Mouse (Mus musculus) MEL-GATA-1-ER (cell line): ENCODE data around the gene 6030498E09Rik.
A peak's percentile ranks its signal among the peaks of the same experiment; 100 is the strongest.

ENCODE experiments used
- DNase-seq: peaks from one replicate; pipeline ENCODE4 v3.0.0-alpha.2; 2012; ENCODE audit warnings: low read depth; ENCODE audit errors: extremely low read depth

6030498E09Rik gene

DNA sequence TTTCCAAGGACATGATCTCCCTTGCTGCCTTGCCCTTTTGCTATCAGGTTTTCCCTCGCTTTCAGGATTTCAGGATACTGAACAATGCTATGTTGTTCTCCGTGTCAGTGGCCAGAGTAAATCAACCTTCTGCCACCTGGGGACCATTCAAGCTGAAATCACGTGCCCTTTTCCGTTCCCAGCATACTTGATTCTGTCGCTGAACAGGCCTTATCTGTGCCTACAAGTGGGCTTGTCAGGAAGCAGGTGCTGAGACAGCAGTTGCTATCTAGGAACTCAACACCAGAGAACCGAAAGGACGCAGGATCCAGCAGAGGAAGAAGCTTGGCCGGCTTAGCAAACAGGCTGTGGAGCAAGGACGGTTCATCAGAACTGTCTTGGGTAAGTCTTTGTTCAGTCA, at the start of gene 6030498E09Rik:
6030498E09Rik (plus strand) TSS at position 194 of the 400 bp plus-strand sequence.
- DNase-seq, result peak; percentile 55

DNA sequence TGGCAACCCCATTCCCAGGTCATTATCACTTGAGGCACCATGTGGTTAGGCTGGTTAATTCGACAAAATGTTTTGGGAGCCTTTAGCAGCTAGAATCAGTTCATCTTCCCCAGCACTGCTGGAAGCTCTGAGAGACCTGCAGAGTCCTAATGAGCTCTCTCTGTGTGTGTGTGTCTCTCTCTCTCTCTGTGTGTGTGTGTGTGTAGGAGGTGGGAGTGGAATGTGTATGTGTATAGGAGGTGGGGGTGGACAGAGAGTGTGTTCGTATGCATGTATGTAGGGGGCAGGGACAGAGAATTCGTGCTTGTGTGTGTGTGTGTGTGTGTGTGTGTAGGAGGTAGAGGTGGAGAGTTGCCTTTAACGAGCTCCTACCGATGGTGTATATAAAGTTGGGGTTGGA, 42.4 kb upstream of the 6030498E09Rik start:
- DNase-seq, result no peak

DNA sequence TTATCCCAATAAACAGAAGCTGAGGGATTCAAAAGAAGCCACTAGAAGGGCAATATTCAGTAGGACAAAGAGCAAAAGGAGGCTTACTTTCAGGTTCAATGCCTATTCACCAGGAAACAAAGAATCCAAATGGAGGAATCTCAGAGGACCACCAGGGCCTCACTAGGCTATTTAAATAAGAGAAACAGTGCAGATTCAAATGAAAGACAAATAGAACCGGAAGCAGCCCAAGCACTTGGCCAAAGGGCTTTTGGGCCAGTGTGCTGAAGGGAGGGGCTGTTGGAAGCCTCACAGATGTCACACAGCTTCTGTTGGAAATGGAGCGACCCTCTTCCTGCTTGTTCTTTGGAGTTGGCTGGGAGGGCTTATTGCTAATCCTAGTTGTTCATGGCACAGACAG, 41.8 kb upstream of the 6030498E09Rik start:
- DNase-seq, result no peak

DNA sequence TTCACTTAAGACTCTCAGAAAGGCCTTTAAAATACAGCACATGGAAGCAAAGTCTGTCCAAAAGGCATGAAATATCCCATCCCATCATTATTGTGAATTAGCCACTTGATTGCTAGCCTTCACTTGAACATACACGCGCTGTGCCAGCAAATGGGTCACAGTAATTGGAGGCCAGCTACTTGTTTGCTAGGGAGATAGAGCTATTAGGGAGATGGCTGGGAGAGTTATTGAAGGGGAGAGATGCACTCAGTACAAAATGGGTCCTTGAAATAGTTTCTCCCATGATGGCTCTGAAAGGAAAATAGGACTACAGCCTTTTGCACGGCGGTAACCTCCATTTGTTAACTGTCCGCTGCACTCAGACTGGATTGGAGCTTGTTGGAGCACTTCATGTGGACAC, 38.8 kb upstream of the 6030498E09Rik start:
- DNase-seq, result no peak

DNA sequence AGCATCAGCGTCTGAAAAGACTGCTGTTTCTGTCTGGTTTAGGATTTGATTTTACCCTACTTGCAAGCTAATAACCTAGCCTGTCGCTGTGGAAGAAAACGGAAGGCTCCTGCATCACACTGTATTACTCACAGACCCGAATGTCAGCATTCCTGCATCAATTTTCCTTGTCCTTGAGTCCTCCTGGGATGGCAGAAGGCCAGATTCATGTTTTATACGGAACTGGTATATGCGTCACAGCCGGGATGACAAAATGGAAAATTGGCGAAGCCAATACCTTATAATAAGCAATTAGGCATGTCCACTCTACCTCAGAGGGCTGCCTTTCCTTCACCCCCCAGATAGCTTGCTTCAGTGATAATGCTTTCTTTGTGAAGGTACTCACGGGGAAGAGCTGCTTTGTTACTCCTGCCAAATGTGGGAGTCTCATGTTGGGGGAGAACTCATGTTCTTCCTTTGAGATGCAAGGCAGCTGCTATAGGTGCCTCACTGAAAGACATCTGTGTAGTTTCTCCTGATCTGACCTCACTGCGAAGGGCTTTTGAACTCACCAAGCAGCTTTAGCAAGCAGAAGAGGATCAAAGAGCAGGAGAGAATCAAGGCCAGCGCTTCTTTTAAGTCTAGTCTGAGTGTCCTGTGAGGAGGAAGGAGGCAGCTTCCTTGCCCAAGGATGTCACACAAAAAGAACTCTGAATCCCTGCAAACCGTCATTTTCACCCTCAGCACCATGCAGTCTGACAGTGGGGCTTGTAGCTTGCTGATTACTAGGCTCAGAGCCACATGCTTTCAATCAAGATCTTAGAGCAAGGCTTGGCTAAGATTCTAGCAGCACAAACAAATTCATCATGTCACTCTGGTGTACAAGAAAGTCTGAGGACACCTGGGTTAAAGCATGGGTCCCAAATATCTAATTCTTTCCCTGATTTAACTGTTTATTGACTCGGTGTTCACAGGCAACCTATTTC, 37.3 kb upstream of the 6030498E09Rik start:
- no peak for DNase-seq

DNA sequence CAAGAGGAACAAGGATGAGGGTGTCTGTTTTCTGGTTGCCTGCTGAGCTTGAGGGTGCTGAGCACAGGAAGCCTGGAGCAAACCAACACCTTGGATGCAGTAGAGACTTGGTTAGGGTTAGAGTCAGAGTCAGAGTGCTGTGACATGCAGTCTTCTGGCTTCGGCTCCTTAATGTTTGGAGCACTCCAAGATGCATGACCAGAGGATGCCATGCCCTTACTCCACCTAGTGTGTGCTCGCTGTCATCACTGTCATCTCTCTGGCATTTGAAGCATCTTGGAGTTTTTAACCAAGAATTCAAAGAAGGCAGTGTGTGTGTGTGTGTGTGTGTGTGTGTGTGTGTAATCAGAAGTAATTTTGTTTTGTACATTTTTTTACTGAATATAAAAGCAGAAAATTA, 1.0 kb upstream of the 6030498E09Rik start:
- no peak for DNase-seq

DNA sequence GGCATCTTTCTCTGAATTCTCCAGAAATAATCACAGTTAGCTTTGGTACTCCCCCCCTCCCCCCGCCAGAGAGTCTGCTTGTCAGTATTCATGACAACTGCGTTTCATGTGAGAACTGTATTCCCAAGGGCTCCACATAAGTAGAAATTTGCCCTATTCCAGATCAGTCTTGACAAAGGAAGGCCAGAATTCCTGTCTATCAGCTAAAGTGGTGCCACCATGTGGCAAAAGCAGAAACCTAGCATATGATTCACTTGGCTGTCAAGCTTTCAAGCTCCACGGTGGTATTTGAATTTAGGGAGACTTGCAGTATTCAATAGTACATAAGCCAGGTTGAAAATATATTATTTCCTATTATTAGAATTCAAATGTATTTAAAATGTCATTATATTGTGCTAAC, 585 bp upstream of the 6030498E09Rik start:
- no peak for DNase-seq

DNA sequence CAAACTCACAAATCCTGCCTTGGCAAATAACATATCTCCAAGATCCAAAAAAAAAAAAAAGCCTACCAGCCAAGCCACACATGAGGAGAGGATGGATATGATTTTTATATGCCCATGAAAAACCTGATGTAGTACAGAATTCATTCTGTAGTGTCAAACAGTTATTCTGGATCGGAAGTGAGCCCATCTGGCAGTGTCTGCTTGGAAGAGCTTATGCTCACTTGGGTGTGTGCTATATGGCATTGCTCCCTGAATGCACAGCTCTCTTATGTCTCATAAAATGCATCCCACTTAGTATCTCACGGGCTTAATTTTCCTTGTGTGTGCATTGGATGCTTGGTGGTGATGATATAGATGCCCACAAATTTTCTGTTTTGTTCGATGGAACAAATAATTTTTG, 21.9 kb downstream of the 6030498E09Rik start:
- no peak for DNase-seq

DNA sequence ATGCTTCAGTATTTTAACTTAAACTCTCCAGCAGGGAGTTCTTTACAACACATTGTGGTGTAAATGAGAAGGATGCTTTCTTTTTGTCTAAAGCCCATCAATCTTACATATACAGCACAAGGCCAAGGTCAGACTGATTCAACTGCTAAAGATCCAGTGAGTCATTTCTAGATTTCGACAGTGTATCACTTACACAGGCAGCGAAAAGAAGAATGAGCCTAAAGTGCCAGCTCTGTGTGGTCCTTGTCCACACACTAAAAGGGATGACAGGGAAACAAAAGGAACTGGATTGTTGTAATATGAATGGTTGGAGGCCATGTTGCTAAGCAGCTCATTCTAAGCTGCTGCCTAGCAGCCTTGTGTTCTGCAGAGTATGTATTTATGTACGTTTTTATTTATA, 41.5 kb downstream of the 6030498E09Rik start:
- no peak for DNase-seq

DNA sequence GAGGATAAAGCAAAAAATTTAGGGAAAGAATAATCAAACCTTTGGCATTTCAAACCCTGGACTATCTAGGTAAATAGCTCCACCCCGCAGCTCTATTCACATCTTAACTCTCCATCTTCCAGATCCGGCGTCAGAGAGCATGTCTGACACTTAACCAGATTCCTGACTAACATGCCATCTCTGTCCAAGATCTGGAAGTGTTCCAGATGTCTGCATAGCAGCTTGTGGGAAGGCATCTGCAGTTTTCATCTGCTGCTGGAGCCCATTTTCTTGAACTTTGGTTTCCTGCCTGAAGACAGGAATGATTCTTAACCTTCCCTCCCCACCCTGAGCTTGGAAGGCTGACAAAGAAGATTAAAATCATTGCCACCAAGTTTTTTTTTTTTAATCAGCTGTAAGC, 44.4 kb downstream of the 6030498E09Rik start:
- DNase-seq, result no peak

DNA sequence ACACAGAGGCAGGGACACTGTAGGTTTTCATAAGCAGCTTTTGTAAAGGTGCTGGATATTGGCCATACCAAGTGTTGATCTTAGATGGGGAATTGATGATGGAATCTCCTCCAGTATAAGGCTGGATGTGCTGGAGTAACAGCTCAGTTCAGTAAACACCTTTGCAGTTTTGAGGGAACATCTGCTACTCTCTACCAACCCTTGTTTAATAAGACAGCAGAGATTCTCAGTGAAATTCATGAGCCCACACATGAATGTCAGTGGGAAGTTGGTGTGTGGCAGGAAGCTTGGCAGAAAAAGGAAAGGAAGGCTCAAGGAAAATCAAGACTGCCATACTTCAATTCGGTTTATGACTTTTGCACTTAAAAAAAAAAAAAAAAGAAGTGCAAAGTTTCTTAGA, 186.1 kb downstream of the 6030498E09Rik start:
- DNase-seq, result no peak

DNA sequence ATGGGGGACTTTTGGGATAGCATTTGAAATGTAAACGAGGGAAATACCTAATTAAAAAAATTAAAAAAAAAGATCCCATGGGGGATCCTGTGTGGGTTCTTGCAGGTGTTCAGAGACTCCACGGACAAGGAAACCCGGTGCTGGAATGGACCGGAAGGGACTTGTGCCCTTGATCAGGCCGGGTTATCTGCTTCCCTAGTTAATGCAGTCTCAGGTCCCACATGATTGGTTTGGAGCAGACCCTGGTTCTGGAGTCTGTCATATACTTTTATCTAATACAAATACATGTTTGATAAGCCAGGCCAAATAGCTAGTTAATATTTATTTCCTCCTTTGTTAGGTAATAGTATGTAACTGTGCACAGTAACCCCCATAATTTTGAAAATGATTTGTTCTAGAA, 223.8 kb downstream of the 6030498E09Rik start:
- no peak for DNase-seq
